Mouse (Mus musculus) forebrain, embryonic 10.5 days (tissue): ENCODE results near the gene Gm11733. TPM values are rescaled to one million over a fixed set of nuclear protein-coding genes. Genes with fewer than 3 reads are reported as not detected.
"Not testable (repeated sequence)": the region's sequence is repeated elsewhere in the genome, so short reads cannot be mapped to it uniquely, and the experiment has no call there.

Experiments used
- DNase-seq: peaks from one replicate; pipeline ENCODE4 v3.0.0-alpha.2; 2017; ENCODE audit warnings: low spot score; ENCODE audit errors: extremely low spot score
- H3K27ac ChIP-seq: fragments of 300-500 bp; sonication (generic); 2 replicates; pipeline ENCODE4 v1.5.1; 2016; ENCODE audit warnings: mild to moderate bottlenecking
- H3K27me3 ChIP-seq: fragments of 300-500 bp; sonication (generic); 2 replicates; pipeline ENCODE4 v1.6.1; 2016; ENCODE audit warnings: mild to moderate bottlenecking; ENCODE audit not compliant: poor library complexity, severe bottlenecking
- H3K36me3 ChIP-seq: fragments of 300-500 bp; sonication (generic); replicated peaks from 2 replicates; pipeline ENCODE4 v1.6.1; 2016; ENCODE audit warnings: mild to moderate bottlenecking, moderate library complexity
- H3K4me1 ChIP-seq: fragments of 300-500 bp; sonication (generic); 2 replicates; pipeline ENCODE4 v1.6.1; 2016
- H3K4me3 ChIP-seq: fragments of 300-500 bp; sonication (generic); 2 replicates; pipeline ENCODE4 v1.5.1; 2016; ENCODE audit warnings: mild to moderate bottlenecking, moderate library complexity
- H3K9me3 ChIP-seq: fragments of 300-500 bp; sonication (generic); 2 replicates; pipeline ENCODE4 v1.6.1; 2016; ENCODE audit warnings: mild to moderate bottlenecking, moderate library complexity
- WGBS: fragments of 180-500 bp; shearing (Covaris S2); methylation state at CpG from one replicate; pipeline ENCODE4 v1.1.7; 2016; 5-methylcytosine and 5-hydroxymethylcytosine counted together
- polyA plus RNA-seq: library from polyadenylated mRNA; unstranded; fragments of >200 nt; fragmentation: Nextera tagmentation; extraction: Ambion mirVana; gene quantifications from 2 replicates; pipeline ENCODE4 v1.2.1, GENCODE M21; 2016

Gm11733 gene
- polyA plus RNA-seq = not detected in 2 replicates

- H3K4me1 ChIP-seq = peaks cover 56% of the 10 kb centered on the region
- no peak for DNase-seq
- H3K4me3 ChIP-seq = peak within 1 kb of the TSS; percentile 37
- H3K9me3 ChIP-seq = peaks cover 8% of the 10 kb centered on the region; the same call in 1 of the 2 replicates
- H3K27me3 ChIP-seq = peaks cover 43% of the 10 kb centered on the region
- 31% methylated on average over 12 of the region's 12 CpGs for WGBS
- no peaks in the 10 kb centered on the region for H3K36me3 ChIP-seq
- peak within 1 kb of the TSS; percentile 74 for H3K27ac ChIP-seq
Measured at GRCm38 (mm10) chr11:117484198-117484597, at the start of gene Gm11733. TSS of gene Gm11733 (plus strand) at chr11:117484368.

- peak; percentile 76 for DNase-seq
- Histone ChIP-seq H3K27ac (peak overlapping the region; percentile 72), H3K27me3 (peaks cover 70% of the 10 kb centered on the region), H3K9me3 (peaks cover 7% of the 10 kb centered on the region; the same call in 1 of the 2 replicates), H3K4me3 (peak overlapping the region; percentile 39), H3K4me1 (peaks cover 62% of the 10 kb centered on the region), H3K36me3 (no peaks in the 10 kb centered on the region)
- WGBS = 20% methylated on average over 22 of the region's 22 CpGs
Measured at GRCm38 (mm10) chr11:117436401-117437109, 47.6 kb upstream of the Gm11733 start.

GRCm38 (mm10) chr11:117437110-117437490, 47.1 kb upstream of the Gm11733 start:
- peak overlapping the region; percentile 72 for H3K27ac ChIP-seq

GRCm38 (mm10) chr11:117438363-117438762, 45.8 kb upstream of the Gm11733 start:
- Histone ChIP-seq H3K9me3 (peaks cover under 1% of the 10 kb centered on the region; the same call in 1 of the 2 replicates), H3K4me1 (peaks cover 78% of the 10 kb centered on the region), H3K27ac (peak overlapping the region; percentile 72; the same call in 1 of the 2 replicates), H3K4me3 (no peak overlapping the region), H3K36me3 (no peaks in the 10 kb centered on the region), H3K27me3 (peaks cover 77% of the 10 kb centered on the region)
- 25% methylated on average over 6 of the region's 6 CpGs for WGBS
- no peak for DNase-seq

More at GRCm38 (mm10) chr11:117437110-117437490, 47.1 kb upstream of the Gm11733 start:
- WGBS = 13% methylated on average over 7 of the region's 7 CpGs
- Histone ChIP-seq H3K4me1 (peaks cover 68% of the 10 kb centered on the region), H3K36me3 (no peaks in the 10 kb centered on the region), H3K27me3 (peaks cover 75% of the 10 kb centered on the region), H3K4me3 (peak overlapping the region; percentile 39; the same call in 1 of the 2 replicates), H3K9me3 (peaks cover 7% of the 10 kb centered on the region; the same call in 1 of the 2 replicates)
- no peak for DNase-seq

GRCm38 (mm10) chr11:117440865-117441425, 43.2 kb upstream of the Gm11733 start:
- peaks cover 85% of the 10 kb centered on the region for H3K27me3 ChIP-seq
- peak overlapping the region; percentile 40 for H3K4me3 ChIP-seq
- H3K9me3 ChIP-seq = no peaks in the 10 kb centered on the region
- no peaks in the 10 kb centered on the region for H3K36me3 ChIP-seq
- H3K4me1 ChIP-seq = peaks cover 83% of the 10 kb centered on the region
- no peak for DNase-seq
- 15% methylated on average over 22 of the region's 22 CpGs for WGBS
- H3K27ac ChIP-seq = peak overlapping the region; percentile 71

- H3K27me3 ChIP-seq = peaks cover 63% of the 10 kb centered on the region
- H3K4me1 ChIP-seq = peaks cover 55% of the 10 kb centered on the region
- 90% methylated on average over 2 of the region's 2 CpGs for WGBS
Measured at GRCm38 (mm10) chr11:117444090-117444489, 40.1 kb upstream of the Gm11733 start.

GRCm38 (mm10) chr11:117445707-117446106, 38.5 kb upstream of the Gm11733 start:
- WGBS = 72% methylated on average over 6 of the region's 6 CpGs
- Histone ChIP-seq H3K4me1 (peaks cover 39% of the 10 kb centered on the region), H3K9me3 (no peaks in the 10 kb centered on the region), H3K4me3 (no peak overlapping the region), H3K27ac (no peak overlapping the region), H3K27me3 (peaks cover 54% of the 10 kb centered on the region), H3K36me3 (no peaks in the 10 kb centered on the region)
- no peak for DNase-seq

More at GRCm38 (mm10) chr11:117444090-117444489, 40.1 kb upstream of the Gm11733 start:
- Histone ChIP-seq H3K9me3 (no peaks in the 10 kb centered on the region), H3K4me3 (no peak overlapping the region), H3K36me3 (no peaks in the 10 kb centered on the region), H3K27ac (no peak overlapping the region)
- no peak for DNase-seq

- peak overlapping the region; percentile 82 for H3K27ac ChIP-seq
- 0 out of 2 replicates have a peak overlapping the region, but pooled peaks have one; percentile 19 for H3K4me3 ChIP-seq
- no peaks in the 10 kb centered on the region for H3K9me3 ChIP-seq
- peaks cover 64% of the 10 kb centered on the region for H3K27me3 ChIP-seq
- DNase-seq = peak; percentile 69
- no peaks in the 10 kb centered on the region for H3K36me3 ChIP-seq
- H3K4me1 ChIP-seq = peaks cover 30% of the 10 kb centered on the region
- 22% methylated on average over 10 of the region's 10 CpGs for WGBS
Measured at GRCm38 (mm10) chr11:117454086-117454485, 30.1 kb upstream of the Gm11733 start.

- peaks cover 58% of the 10 kb centered on the region for H3K4me1 ChIP-seq
- peaks cover 85% of the 10 kb centered on the region for H3K27me3 ChIP-seq
- WGBS = 2% methylated on average over 8 of the region's 8 CpGs
- peak overlapping the region; percentile 15; the same call in 1 of the 2 replicates for H3K4me3 ChIP-seq
- DNase-seq = no peak
- no peak overlapping the region for H3K27ac ChIP-seq
- no peaks in the 10 kb centered on the region for H3K9me3 ChIP-seq
- H3K36me3 ChIP-seq = no peaks in the 10 kb centered on the region
Measured at GRCm38 (mm10) chr11:117459148-117459547, 25.0 kb upstream of the Gm11733 start.

GRCm38 (mm10) chr11:117462202-117462864, 21.8 kb upstream of the Gm11733 start:
- Histone ChIP-seq H3K36me3 (no peaks in the 10 kb centered on the region), H3K4me1 (peaks cover 72% of the 10 kb centered on the region), H3K27me3 (peaks cover 90% of the 10 kb centered on the region), H3K9me3 (no peaks in the 10 kb centered on the region), H3K27ac (peak overlapping the region; percentile 78), H3K4me3 (peak overlapping the region; percentile 29)
- peak; percentile 30 for DNase-seq
- 23% methylated on average over 16 of the region's 16 CpGs for WGBS

- Histone ChIP-seq H3K4me1 (peaks cover 80% of the 10 kb centered on the region), H3K27me3 (peaks cover 86% of the 10 kb centered on the region), H3K27ac (peak overlapping the region; percentile 78)
- DNase-seq, H3K36me3 ChIP-seq, H3K9me3 ChIP-seq, H3K4me3 ChIP-seq: not testable (repeated sequence)
- 83% methylated on average over 4 of the region's 4 CpGs for WGBS
Measured at GRCm38 (mm10) chr11:117463416-117463815, 20.8 kb upstream of the Gm11733 start.

- WGBS = 37% methylated on average over 5 of the region's 5 CpGs
- Histone ChIP-seq H3K27me3 (peaks cover 58% of the 10 kb centered on the region), H3K27ac (peak overlapping the region; percentile 56), H3K9me3 (no peaks in the 10 kb centered on the region), H3K36me3 (no peaks in the 10 kb centered on the region), H3K4me1 (peaks cover 79% of the 10 kb centered on the region), H3K4me3 (no peak overlapping the region)
- DNase-seq = no peak
Measured at GRCm38 (mm10) chr11:117466292-117466691, 17.9 kb upstream of the Gm11733 start.
